Mouse (Mus musculus): Measurements from ENCODE around the gene Ttc41.

Gene Ttc41

DNA sequence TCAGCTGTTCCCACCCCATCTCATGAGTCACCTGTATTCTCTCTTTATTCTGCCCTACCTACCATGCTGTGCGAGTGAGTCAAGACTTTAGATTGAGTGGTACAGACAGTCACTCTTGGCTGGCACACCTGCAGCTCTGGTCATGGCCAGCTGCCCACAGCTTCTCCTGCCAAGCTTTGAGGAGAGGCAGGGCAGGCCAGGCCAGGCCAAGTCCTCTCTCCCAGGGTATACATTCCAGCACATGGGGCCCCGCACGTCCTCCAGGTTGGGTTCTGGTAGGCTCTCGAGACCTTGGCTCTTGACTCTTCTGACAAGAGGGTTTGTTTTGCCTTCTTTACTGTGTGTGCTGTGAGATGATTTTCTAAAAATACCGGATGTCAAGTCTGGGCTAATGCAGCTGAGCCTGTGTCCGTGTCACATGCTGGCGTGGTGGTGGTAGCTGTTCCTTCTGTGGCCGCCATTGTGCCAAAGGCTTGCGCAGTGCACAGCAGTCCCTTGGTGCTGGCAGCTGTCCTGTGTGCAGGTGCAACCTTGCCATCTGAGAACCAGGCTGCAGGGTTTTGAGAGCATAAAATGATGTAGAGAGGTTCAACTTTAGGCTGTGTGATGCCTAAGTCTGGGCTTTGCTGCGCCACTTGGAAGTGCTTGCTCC is 120.4 kb downstream of the Ttc41 start:
- DNase-seq (ENCODE audit: low spot score) = no peak

All from urinary bladder, postnatal 10 days (tissue).